22 mouse cellular contexts compared by ENCODE assay signal in genomic region chr7:97832987-97833386, GRCm38 (mm10). TPM values are rescaled to one million over a fixed set of nuclear protein-coding genes. Genes with fewer than 3 reads are reported as not detected.
DNase-seq lines count a peak whose midpoint lies in the region; ATAC-seq and TF ChIP-seq lines count a peak whose summit lies in the region.
"Had no signal": no experiment of that assay in that cellular context is flagged by ENCODE, and none has a peak within 500 bp of the region (broad histone marks: within the 10 kb centered on the region; RNA-seq: fewer than 3 reads in every experiment).

No protein-coding gene starts in this region.

- H3K36me3 ChIP-seq in intestine, embryonic 16.5 days (ENCODE audit: control insufficient read depth, insufficient read depth, low read length): no peaks in the 10 kb centered on the region
- H3K36me3 ChIP-seq in intestine, postnatal 0 days (ENCODE audit: control insufficient read depth, insufficient read depth): no peaks in the 10 kb centered on the region
- H3K36me3 ChIP-seq in liver, embryonic 16.5 days (ENCODE audit: control insufficient read depth, insufficient read depth): no peaks in the 10 kb centered on the region
- no peaks in the 10 kb centered on the region for H3K36me3 ChIP-seq in liver, postnatal 0 days (replicated peaks; ENCODE audit: insufficient read depth, low read length)
- no peaks in the 10 kb centered on the region for H3K36me3 ChIP-seq in liver, embryonic 12.5 days
- H3K36me3 ChIP-seq: G1E had no signal

- TF ChIP-seq EP300 in liver, postnatal 0 days (IDR thresholded peaks at IDR 0.05; ENCODE audit: low read depth): no peak

- 0 out of 2 replicates have a peak, but pooled peaks cover 3% of the 10 kb centered on the region for H3K4me1 ChIP-seq in intestine, embryonic 16.5 days (ENCODE audit: control insufficient read depth, insufficient read depth, low read length)
- H3K4me1 ChIP-seq in intestine, postnatal 0 days (replicated peaks; ENCODE audit: control insufficient read depth, insufficient read depth, low read length): no peaks in the 10 kb centered on the region
- H3K4me1 ChIP-seq in liver, embryonic 16.5 days (ENCODE audit: control insufficient read depth, low read depth, low read length): peaks cover 3% of the 10 kb centered on the region; the same call in 1 of the 2 replicates
- peaks cover 5% of the 10 kb centered on the region for H3K4me1 ChIP-seq in liver, postnatal 0 days (ENCODE audit: insufficient read depth)
- H3K4me1 ChIP-seq in liver, embryonic 12.5 days: 0 out of 2 replicates have a peak, but pooled peaks cover 5% of the 10 kb centered on the region

- no peak for TF ChIP-seq CTCF in intestine, postnatal 0 days (IDR thresholded peaks at IDR 0.05; ENCODE audit: low read depth)
- TF ChIP-seq CTCF in liver, postnatal 0 days (IDR thresholded peaks at IDR 0.05; ENCODE audit: low read depth): no peak

- H3K27me3 ChIP-seq in intestine, embryonic 16.5 days (replicated peaks; ENCODE audit: control insufficient read depth, insufficient read depth, low read length): no peaks in the 10 kb centered on the region
- H3K27me3 ChIP-seq in intestine, postnatal 0 days (replicated peaks; ENCODE audit: control insufficient read depth, insufficient read depth, low read length): no peaks in the 10 kb centered on the region
- no peaks in the 10 kb centered on the region for H3K27me3 ChIP-seq in liver, embryonic 16.5 days (ENCODE audit: control insufficient read depth, insufficient read depth, low read depth, low read length)
- no peaks in the 10 kb centered on the region for H3K27me3 ChIP-seq in liver, postnatal 0 days (ENCODE audit: insufficient read depth, low read length)
- no peaks in the 10 kb centered on the region for H3K27me3 ChIP-seq in liver, embryonic 12.5 days (replicated peaks)
- H3K27me3 ChIP-seq: CH12.LX, Patski had no signal

- no peaks in the 10 kb centered on the region for H3K9me3 ChIP-seq in intestine, embryonic 16.5 days (ENCODE audit: control insufficient read depth, low read length)
- no peaks in the 10 kb centered on the region for H3K9me3 ChIP-seq in intestine, postnatal 0 days (ENCODE audit: control insufficient read depth)
- H3K9me3 ChIP-seq in liver, embryonic 16.5 days (replicated peaks; ENCODE audit: control insufficient read depth, low read length): no peaks in the 10 kb centered on the region
- H3K9me3 ChIP-seq in liver, postnatal 0 days (ENCODE audit: low read length): no peaks in the 10 kb centered on the region
- H3K9me3 ChIP-seq in liver, embryonic 12.5 days (replicated peaks): no peaks in the 10 kb centered on the region
- H3K9me3 ChIP-seq: G1E had no signal

- peak overlapping the region; percentile 6; the same call in 1 of the 2 replicates for H3K27ac ChIP-seq in intestine, embryonic 16.5 days (ENCODE audit: low read length)
- no peak overlapping the region for H3K27ac ChIP-seq in intestine, postnatal 0 days (ENCODE audit: low read depth, low read length)
- no peak overlapping the region for H3K27ac ChIP-seq in liver, embryonic 16.5 days (ENCODE audit: low read length)
- no peak overlapping the region for H3K27ac ChIP-seq in liver, postnatal 0 days (ENCODE audit: low read depth)
- no peak overlapping the region for H3K27ac ChIP-seq in liver, embryonic 12.5 days

- no peak for DNase-seq in liver
- DNase-seq in liver, postnatal 0 days: no peak
- DNase-seq in yolk sac, embryonic 10.5 days (ENCODE audit: low spot score): peak; percentile 48
- no peak for DNase-seq in retina, embryonic 14.5 days (ENCODE audit: low spot score)
- DNase-seq: adrenal gland, adult 2 months; adrenal gland, adult 8-10 months; adrenal gland, postnatal 10 days; adrenal gland, postnatal 14 days; adrenal gland, postnatal 25 days; adrenal gland, postnatal 36 days; B cell, adult 2 months; cerebellum, adult 11 months; cerebellum, adult 11-12 months had no signal

- H3K4me3 ChIP-seq in intestine, embryonic 16.5 days (ENCODE audit: low read length): no peak overlapping the region
- no peak overlapping the region for H3K4me3 ChIP-seq in intestine, postnatal 0 days (ENCODE audit: low read depth, low read length)
- H3K4me3 ChIP-seq in liver, embryonic 16.5 days (ENCODE audit: low read depth, low read length): no peak overlapping the region
- no peak overlapping the region for H3K4me3 ChIP-seq in liver, postnatal 0 days (ENCODE audit: low read depth, low read length)
- H3K4me3 ChIP-seq in liver, embryonic 12.5 days: no peak overlapping the region

- H3K9ac ChIP-seq in intestine, embryonic 16.5 days (ENCODE audit: low read depth, low read length): no peak overlapping the region
- no peak overlapping the region for H3K9ac ChIP-seq in intestine, postnatal 0 days (ENCODE audit: low read depth, low read length)
- no peak overlapping the region for H3K9ac ChIP-seq in liver, embryonic 16.5 days (ENCODE audit: low read depth, low read length)
- H3K9ac ChIP-seq in liver, postnatal 0 days (replicated peaks): no peak overlapping the region
- no peak overlapping the region for H3K9ac ChIP-seq in liver, embryonic 12.5 days

- no peak for ATAC-seq in intestine, embryonic 16.5 days
- no peak for ATAC-seq in intestine, postnatal 0 days
- peak; percentile 67 for ATAC-seq in liver, embryonic 16.5 days (ENCODE audit: low read depth)
- ATAC-seq in liver, postnatal 0 days: peak; percentile 61
- ATAC-seq in liver, embryonic 12.5 days: no peak
- ATAC-seq: activated CD4-positive, CD25-positive, alpha-beta regulatory T cell, adult 4 months; CD4-positive, CD25-positive, alpha-beta regulatory T cell, adult 4 months; Patski had no signal

- 57% methylated on average over 2 of the region's 2 CpGs for WGBS in intestine, embryonic 16.5 days
- 32% methylated on average over 2 of the region's 2 CpGs for WGBS in intestine, postnatal 0 days
- 57% methylated on average over 2 of the region's 2 CpGs for WGBS in liver, embryonic 16.5 days (ENCODE audit: insufficient replicate concordance)
- 65% methylated on average over 2 of the region's 2 CpGs for WGBS in liver, postnatal 0 days (ENCODE audit: insufficient replicate concordance)
- WGBS in liver, embryonic 12.5 days (ENCODE audit: insufficient replicate concordance): 60% methylated on average over 2 of the region's 2 CpGs

- H3K4me2 ChIP-seq in intestine, embryonic 16.5 days (ENCODE audit: low read depth, low read length): no peak overlapping the region
- no peak overlapping the region for H3K4me2 ChIP-seq in intestine, postnatal 0 days (replicated peaks; ENCODE audit: low read depth)
- no peak overlapping the region for H3K4me2 ChIP-seq in liver, embryonic 16.5 days (ENCODE audit: low read depth, low read length)
- no peak overlapping the region for H3K4me2 ChIP-seq in liver, postnatal 0 days (ENCODE audit: low read depth, low read length)
- no peak overlapping the region for H3K4me2 ChIP-seq in liver, embryonic 12.5 days

RNA-seq across cellular contexts. Expression of gene Pak1, which starts 44.6 kb away (rescaled TPM):
- 35.8 and 36.3 TPM in 2 replicates for polyA plus RNA-seq in intestine, embryonic 16.5 days (2015; fragmentation: Nextera tagmentation; extraction: Ambion mirVana)
- polyA plus RNA-seq in intestine, postnatal 0 days (2015; fragmentation: Nextera tagmentation; extraction: Ambion mirVana): 28.8 and 32.9 TPM in 2 replicates
- 9.3 and 10.1 TPM in 2 replicates for polyA plus RNA-seq in liver, embryonic 16.5 days (2015; fragmentation: Nextera tagmentation; extraction: Ambion mirVana)
- 8.1 and 9.6 TPM in 2 replicates for polyA plus RNA-seq in liver, postnatal 0 days (2015; fragmentation: Nextera tagmentation; extraction: Ambion mirVana)
- 8.5 and 8.9 TPM in 2 replicates for polyA plus RNA-seq in liver, embryonic 12.5 days (2016; fragmentation: Nextera tagmentation; extraction: Ambion mirVana)

Comparison
In these comparisons a context has a peak if more than half of its experiments do, and no peak if none do; other contexts are left out.
1. ATAC-seq: peak in liver, embryonic 16.5 days (single experiment) and liver, postnatal 0 days (single experiment); none in intestine, embryonic 16.5 days (single experiment), intestine, postnatal 0 days (single experiment) and liver, embryonic 12.5 days (single experiment).